Mouse (Mus musculus) megakaryocyte, embryonic 14.5 days (primary cell): ENCODE data around the gene B3galt4.

Experiments
- FLI1 ChIP-seq: IDR thresholded peaks from 2 replicates; pipeline ENCODE4 v1.6.1; 2012; ENCODE audit warnings: low read length, inconsistent platforms, mixed read lengths
- GATA1 ChIP-seq: IDR thresholded peaks from 3 replicates; pipeline ENCODE4 v1.6.1; 2012; ENCODE audit warnings: mixed read lengths, low read length, inconsistent platforms, borderline replicate concordance

- no peak for TF ChIP-seq GATA1
- TF ChIP-seq FLI1 = no peak
Observed at GRCm38 (mm10) chr17:33969394-33969793, 18.1 kb upstream of the B3galt4 start.
